Comparison of ENCODE assay signal across 10 mouse cellular contexts in the genomic region with DNA sequence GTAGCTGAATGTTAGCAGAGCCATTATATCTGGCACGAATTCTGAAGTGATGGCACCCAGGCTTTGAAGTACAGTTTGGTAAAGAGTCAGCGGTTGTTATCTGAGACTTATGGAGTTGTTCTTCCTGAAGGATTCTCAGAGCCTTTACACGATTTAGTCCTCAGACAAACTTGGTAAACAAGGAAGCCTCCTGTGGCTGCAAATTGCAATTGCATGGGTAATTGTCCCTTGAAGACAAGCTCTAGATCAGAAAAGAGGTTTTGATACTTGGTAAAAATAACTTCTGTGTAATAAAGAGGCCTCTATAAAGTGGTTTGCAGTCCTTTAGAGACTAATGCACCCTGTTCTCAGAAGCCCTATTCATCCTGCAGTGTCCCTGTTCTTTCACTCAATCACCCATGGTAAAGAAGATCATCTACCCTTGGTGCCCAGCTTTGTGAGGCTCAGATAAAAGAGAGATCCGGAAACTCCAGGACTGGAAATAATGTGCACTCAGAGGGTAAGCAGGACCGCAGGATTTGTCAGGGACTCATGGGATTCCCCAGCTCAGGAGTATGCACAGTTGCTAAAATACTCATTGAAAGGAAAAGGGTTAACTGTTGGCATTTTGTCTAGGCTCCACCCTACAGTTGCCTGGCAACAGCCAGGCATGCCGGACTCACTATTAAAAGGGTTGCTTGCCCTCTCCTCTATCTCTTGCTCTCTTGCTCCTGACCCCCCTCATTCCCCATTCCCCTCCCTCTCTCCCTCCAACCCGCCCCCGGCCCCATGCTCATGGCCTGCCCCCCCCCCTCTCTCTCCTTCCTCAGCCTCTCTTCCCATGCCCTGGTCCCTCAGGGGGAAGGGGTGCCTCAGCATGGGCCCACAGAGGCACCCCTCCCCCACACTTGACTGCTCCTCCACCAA. TPM values are rescaled to one million over a fixed set of nuclear protein-coding genes. Genes with fewer than 3 reads are reported as not detected.
DNase-seq lines count a peak whose midpoint lies in the region; ATAC-seq and TF ChIP-seq lines count a peak whose summit lies in the region.
"Had no signal": no experiment of that assay in that cellular context is flagged by ENCODE, and none has a peak within 500 bp of the region (broad histone marks: within the 10 kb centered on the region; RNA-seq: fewer than 3 reads in every experiment).

No protein-coding gene starts in this region.

- in situ Hi-C loops in Patski (cut with MboI; ENCODE audit: low pct_unique_long_range_greater_than_20kb) = no loop called here

- CTCF ChIA-PET in Patski (lab: Charles Lee) = interaction anchor here (0.9 kb wide), 1 partner anchor 21 kb away, joined by 3 read pairs; no protein-coding TSS in a partner anchor

- H3K27ac ChIP-seq in heart, embryonic 15.5 days = peak overlapping the region; percentile 6; the same call in 1 of the 2 replicates
- peak overlapping the region; percentile 5; the same call in 1 of the 2 replicates for H3K27ac ChIP-seq in forebrain, embryonic 15.5 days (replicated peaks)
- peak overlapping the region; percentile 79 for H3K27ac ChIP-seq in midbrain, embryonic 12.5 days (replicated peaks)
- H3K27ac ChIP-seq: macrophage had no signal

- WGBS in heart, embryonic 15.5 days = 27% methylated on average over 8 of the region's 8 CpGs
- 19% methylated on average over 7 of the region's 8 CpGs for WGBS in forebrain, embryonic 15.5 days
- WGBS in midbrain, embryonic 12.5 days = 23% methylated on average over 6 of the region's 8 CpGs

- POLR2A ChIA-PET in Patski (lab: Charles Lee) = no interaction called here

- TF ChIP-seq CTCF in Patski (IDR thresholded peaks at IDR 0.05) = peak; percentile 28

- no peaks in the 10 kb centered on the region for H3K36me3 ChIP-seq in heart, embryonic 15.5 days
- no peaks in the 10 kb centered on the region for H3K36me3 ChIP-seq in forebrain, embryonic 15.5 days
- H3K36me3 ChIP-seq in midbrain, embryonic 12.5 days = no peaks in the 10 kb centered on the region

- H3K9ac ChIP-seq in heart, embryonic 15.5 days = no peak overlapping the region
- H3K9ac ChIP-seq in forebrain, embryonic 15.5 days (replicated peaks) = no peak overlapping the region
- no peak overlapping the region for H3K9ac ChIP-seq in midbrain, embryonic 12.5 days (replicated peaks)

- ATAC-seq in heart, embryonic 15.5 days (replicated peaks; ENCODE audit: insufficient number of reproducible peaks, insufficient read depth, low FRiP score, low read depth) = peak; percentile 60; the same call in 1 of the 2 replicates
- no peak for ATAC-seq in Patski
- ATAC-seq in forebrain, embryonic 15.5 days (replicated peaks) = peak; percentile 67; the same call in 1 of the 2 replicates
- ATAC-seq in midbrain, embryonic 12.5 days (ENCODE audit: low FRiP score, low read depth) = peak; percentile 90

- no peaks in the 10 kb centered on the region for H3K27me3 ChIP-seq in heart, embryonic 15.5 days
- H3K27me3 ChIP-seq in Patski = no peaks in the 10 kb centered on the region
- no peaks in the 10 kb centered on the region for H3K27me3 ChIP-seq in forebrain, embryonic 15.5 days
- H3K27me3 ChIP-seq in midbrain, embryonic 12.5 days = no peaks in the 10 kb centered on the region

- H3K4me2 ChIP-seq in heart, embryonic 15.5 days = peak overlapping the region; percentile 47
- peak overlapping the region; percentile 22; the same call in 1 of the 2 replicates for H3K4me2 ChIP-seq in forebrain, embryonic 15.5 days (replicated peaks)
- H3K4me2 ChIP-seq in midbrain, embryonic 12.5 days (replicated peaks) = peak overlapping the region; percentile 34

- H3K4me3 ChIP-seq in heart, embryonic 15.5 days = 0 out of 2 replicates have a peak overlapping the region, but pooled peaks have one; percentile 11
- no peak overlapping the region for H3K4me3 ChIP-seq in forebrain, embryonic 15.5 days
- H3K4me3 ChIP-seq in midbrain, embryonic 12.5 days = no peak overlapping the region

- no peak for DNase-seq in heart, adult 9 months (ENCODE audit: low spot score in 2 of 2)
- no peak for DNase-seq in Patski (ENCODE audit: low read depth, low spot score)
- no peak for DNase-seq in right cerebral cortex, postnatal 36 days (ENCODE audit: low spot score in 2 of 2)
- no peak for DNase-seq in layer of hippocampus, postnatal 10 days (ENCODE audit: low spot score in 2 of 2)
- no peak for DNase-seq in ovary, postnatal 10 days (ENCODE audit: low spot score)
- DNase-seq: gastrocnemius, postnatal 10 days had no signal

- H3K4me1 ChIP-seq in heart, embryonic 15.5 days (replicated peaks) = peaks cover 9% of the 10 kb centered on the region; the same call in 1 of the 2 replicates
- peaks cover 8% of the 10 kb centered on the region; the same call in 1 of the 2 replicates for H3K4me1 ChIP-seq in forebrain, embryonic 15.5 days
- peaks cover 18% of the 10 kb centered on the region for H3K4me1 ChIP-seq in midbrain, embryonic 12.5 days

- no peaks in the 10 kb centered on the region for H3K9me3 ChIP-seq in heart, embryonic 15.5 days (replicated peaks)
- H3K9me3 ChIP-seq in forebrain, embryonic 15.5 days = no peaks in the 10 kb centered on the region
- no peaks in the 10 kb centered on the region for H3K9me3 ChIP-seq in midbrain, embryonic 12.5 days

RNA-seq across cellular contexts. Expression of gene Zfp626, which starts 8.8 kb away (rescaled TPM):
- 0.99 and 1.1 TPM in 2 replicates for polyA plus RNA-seq in heart, embryonic 15.5 days (2015; fragmentation: Nextera tagmentation; extraction: Ambion mirVana)
- 4.2 TPM for polyA plus RNA-seq in Patski (2021)
- 2.8 and 3.0 TPM in 2 replicates for polyA plus RNA-seq in forebrain, embryonic 15.5 days (2015; fragmentation: Nextera tagmentation; extraction: Ambion mirVana)
- polyA plus RNA-seq in midbrain, embryonic 12.5 days (2016; fragmentation: Nextera tagmentation; extraction: Ambion mirVana) = 2.5 and 2.6 TPM in 2 replicates
- total RNA-seq in layer of hippocampus, postnatal 10 days (2021) = 1 to 10 TPM; 6.2 to 7.6 TPM

RNA-seq across cellular contexts. Expression of gene Zfp59, which starts 40.2 kb away (rescaled TPM):
- 4.6 and 5.4 TPM in 2 replicates for polyA plus RNA-seq in heart, embryonic 15.5 days (2015; fragmentation: Nextera tagmentation; extraction: Ambion mirVana)
- 5.4 TPM for polyA plus RNA-seq in Patski (2021)
- polyA plus RNA-seq in forebrain, embryonic 15.5 days (2015; fragmentation: Nextera tagmentation; extraction: Ambion mirVana) = 12.0 and 12.7 TPM in 2 replicates
- 10.7 and 12.0 TPM in 2 replicates for polyA plus RNA-seq in midbrain, embryonic 12.5 days (2016; fragmentation: Nextera tagmentation; extraction: Ambion mirVana)
- 1 to 10 TPM; 4.4 to 4.5 TPM for total RNA-seq in layer of hippocampus, postnatal 10 days (2021)

RNA-seq across cellular contexts. Expression of gene Zfp607a, which starts 59.2 kb away (rescaled TPM):
- 3.4 and 3.8 TPM in 2 replicates for polyA plus RNA-seq in heart, embryonic 15.5 days (2015; fragmentation: Nextera tagmentation; extraction: Ambion mirVana)
- polyA plus RNA-seq in Patski (2021) = 2.7 TPM
- 1.3 and 1.5 TPM in 2 replicates for polyA plus RNA-seq in forebrain, embryonic 15.5 days (2015; fragmentation: Nextera tagmentation; extraction: Ambion mirVana)
- polyA plus RNA-seq in midbrain, embryonic 12.5 days (2016; fragmentation: Nextera tagmentation; extraction: Ambion mirVana) = 2.8 and 3.1 TPM in 2 replicates
- 1 to 10 TPM; 2.4 to 4.0 TPM for total RNA-seq in layer of hippocampus, postnatal 10 days (2021)

Comparison
In these comparisons a context has a peak if more than half of its experiments do, and no peak if none do; other contexts are left out.
1. H3K27ac ChIP-seq: peak in every context shown above with its lines; median percentile 79 in midbrain, embryonic 12.5 days; 6 in heart, embryonic 15.5 days; 5 in forebrain, embryonic 15.5 days.